Mouse (Mus musculus) cerebellum, adult 2 months (tissue): ENCODE measurements around the gene Suv39h1.

Source experiments
- CTCF ChIP-seq: fragments of 200-500 bp; IDR thresholded peaks from 2 replicates; pipeline ENCODE4 v1.5.1; 2011; ENCODE audit warnings: low read depth, mild to moderate bottlenecking, control low read depth, low read length, moderate library complexity, borderline replicate concordance; ENCODE audit not compliant: insufficient read depth
- POLR2A ChIP-seq: fragments of 200-500 bp; IDR thresholded peaks from 2 replicates; pipeline ENCODE4 v1.6.1; 2011; ENCODE audit warnings: low read length, control low read depth, borderline replicate concordance; ENCODE audit not compliant: insufficient read depth

DNA sequence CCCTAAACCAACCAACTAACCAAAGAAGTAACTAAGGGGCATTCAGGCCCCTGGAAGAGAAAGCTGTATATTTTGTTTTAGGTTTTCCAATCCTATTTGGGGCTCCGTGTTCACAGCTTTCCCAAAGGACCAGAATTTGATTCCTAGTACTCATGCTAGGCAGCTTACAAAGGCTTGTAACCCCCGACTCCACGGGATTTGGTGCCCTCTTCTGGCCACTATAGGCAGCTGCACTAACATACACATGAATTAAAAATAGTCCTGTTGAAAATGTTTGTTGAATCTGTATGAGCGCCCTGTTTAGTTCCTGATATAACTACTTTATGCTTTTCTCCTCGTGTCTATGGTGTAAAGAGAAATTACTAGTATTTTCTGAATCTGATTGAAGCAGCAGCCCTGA is 57.4 kb downstream of the Suv39h1 start:
- TF ChIP-seq CTCF (peak; percentile 64), POLR2A (no peak)
